Mouse (Mus musculus): ENCODE data around the gene Gm26992.
A peak's percentile ranks its signal among the peaks of the same experiment; 100 is the strongest.
"Not testable (repeated sequence)": the region's sequence is repeated elsewhere in the genome, so short reads cannot be mapped to it uniquely, and the experiment has no call there.

Gm26992 gene

GRCm38 (mm10) chrX:103421710-103422109 is at the start of gene Gm26992:
TSS of gene Gm26992 (plus strand) at chrX:103422010.
- DNase-seq = no peak

- DNase-seq = peak; percentile 11
Observed at GRCm38 (mm10) chrX:103374250-103374649, 47.6 kb upstream of the Gm26992 start.

GRCm38 (mm10) chrX:103384528-103384927 is 37.3 kb upstream of the Gm26992 start:
- DNase-seq = no peak

- no peak for DNase-seq
Observed at GRCm38 (mm10) chrX:103388131-103388530, 33.7 kb upstream of the Gm26992 start.

GRCm38 (mm10) chrX:103393841-103394240 is 28.0 kb upstream of the Gm26992 start:
- no peak for DNase-seq

GRCm38 (mm10) chrX:103405021-103405420 is 16.8 kb upstream of the Gm26992 start:
- no peak for DNase-seq

- DNase-seq = no peak
Observed at GRCm38 (mm10) chrX:103414167-103414566, 7.6 kb upstream of the Gm26992 start, which contains the start of gene Tsx. TSS of gene Tsx (plus strand) at chrX:103414467.

GRCm38 (mm10) chrX:103427677-103428076 is 5.9 kb downstream of the Gm26992 start:
- DNase-seq = no peak

GRCm38 (mm10) chrX:103432293-103432692 is 10.5 kb downstream of the Gm26992 start:
- no peak for DNase-seq

- no peak for DNase-seq
Observed at GRCm38 (mm10) chrX:103438023-103438422, 16.2 kb downstream of the Gm26992 start.

GRCm38 (mm10) chrX:103440803-103441202 is 19.0 kb downstream of the Gm26992 start:
- no peak for DNase-seq

GRCm38 (mm10) chrX:103443755-103444154 is 21.9 kb downstream of the Gm26992 start:
- DNase-seq = no peak

GRCm38 (mm10) chrX:103447539-103448169 is 25.8 kb downstream of the Gm26992 start:
- DNase-seq = peak; percentile 10

GRCm38 (mm10) chrX:103448429-103448828 is 26.6 kb downstream of the Gm26992 start:
- DNase-seq = not testable (repeated sequence)

GRCm38 (mm10) chrX:103448943-103449722 is 27.3 kb downstream of the Gm26992 start:
- DNase-seq = not testable (repeated sequence)

- no peak for DNase-seq
Observed at GRCm38 (mm10) chrX:103452815-103453214, 31.0 kb downstream of the Gm26992 start.

GRCm38 (mm10) chrX:103460056-103460455 is 38.2 kb downstream of the Gm26992 start:
- DNase-seq = no peak

- no peak for DNase-seq
Observed at GRCm38 (mm10) chrX:103468998-103469397, 47.2 kb downstream of the Gm26992 start.

- DNase-seq = no peak
Observed at GRCm38 (mm10) chrX:103472346-103472745, 50.5 kb downstream of the Gm26992 start.

GRCm38 (mm10) chrX:103477507-103477906 is 55.7 kb downstream of the Gm26992 start:
- peak; percentile 22 for DNase-seq

- DNase-seq = no peak
Observed at GRCm38 (mm10) chrX:103481243-103482096, 59.7 kb downstream of the Gm26992 start.

- DNase-seq = no peak
Observed at GRCm38 (mm10) chrX:103482097-103482451, 60.3 kb downstream of the Gm26992 start.

- no peak for DNase-seq
Observed at GRCm38 (mm10) chrX:103483047-103483446, 61.2 kb downstream of the Gm26992 start.

All from right cerebral cortex, postnatal 4 days (tissue).